Mouse (Mus musculus) MEL (cell line): ENCODE measurements around the gene Fn1. TPM values are rescaled to one million over a fixed set of nuclear protein-coding genes. Genes with fewer than 3 reads are reported as not detected.

Experiments used
- DNase-seq: peaks from one replicate; pipeline ENCODE4 v3.0.0; 2011; ENCODE audit warnings: low read depth, low spot score
- H3K27ac ChIP-seq: 2 replicates; pipeline ENCODE4 v1.5.1; 2012; ENCODE audit warnings: low read depth, mild to moderate bottlenecking, control low read depth, low read length, moderate library complexity; ENCODE audit not compliant: control insufficient read depth
- H3K27me3 ChIP-seq, 2 experiments: fragments of 150-350 bp in 1 of 2; sonication (generic) in 1 of 2; 2 replicates each; pipeline ENCODE4 v1.6.1; 2012; ENCODE audit warnings: low read length in 2 of 2, mild to moderate bottlenecking in 2 of 2, improper control_type of control experiment in 1 of 2, moderate library complexity in 1 of 2; ENCODE audit not compliant: insufficient read depth in 2 of 2, control insufficient read depth in 1 of 2
- H3K36me3 ChIP-seq, 2 experiments: 2 replicates each; pipeline ENCODE4 v1.6.1; 2012 to 2014; ENCODE audit warnings: low read length in 2 of 2, improper control_type of control experiment in 1 of 2, inconsistent platforms in 1 of 2, mild to moderate bottlenecking in 1 of 2; ENCODE audit not compliant: insufficient read depth in 2 of 2, control insufficient read depth in 1 of 2
- H3K4me1 ChIP-seq, 2 experiments: fragments of 150-350 bp in 1 of 2; sonication (generic) in 1 of 2; 2 replicates each; pipeline ENCODE4 v1.6.1; 2012; ENCODE audit warnings: low read length in 2 of 2, improper control_type of control experiment in 1 of 2, mild to moderate bottlenecking in 1 of 2; ENCODE audit not compliant: insufficient read depth in 2 of 2, control insufficient read depth in 1 of 2
- H3K4me3 ChIP-seq, 2 experiments: fragments of 150-350 bp in 1 of 2; sonication (generic) in 1 of 2; 2 replicates each; pipeline ENCODE4 v1.5.1; 2012; ENCODE audit warnings: low read depth in 2 of 2, low read length in 2 of 2, mild to moderate bottlenecking in 2 of 2, moderate library complexity in 2 of 2, control low read depth in 1 of 2, improper control_type of control experiment in 1 of 2; ENCODE audit not compliant: control insufficient read depth in 1 of 2, insufficient read depth in 1 of 2
- H3K79me2 ChIP-seq: 2 replicates; pipeline ENCODE4 v1.6.1; 2012; ENCODE audit warnings: mild to moderate bottlenecking, low read length, moderate library complexity; ENCODE audit not compliant: control insufficient read depth, poor library complexity, insufficient read depth
- H3K9ac ChIP-seq: 2 replicates; pipeline ENCODE4 v1.6.1; 2012; ENCODE audit warnings: low read depth, mild to moderate bottlenecking, control low read depth, low read length, moderate library complexity; ENCODE audit not compliant: control insufficient read depth, poor library complexity, severe bottlenecking
- H3K9me3 ChIP-seq: fragments of 150-350 bp; sonication (generic); replicated peaks from 2 replicates; pipeline ENCODE4 v1.6.1; 2012; ENCODE audit warnings: mild to moderate bottlenecking, low read length, improper control_type of control experiment, moderate library complexity; ENCODE audit not compliant: insufficient read depth
- BHLHE40 ChIP-seq: IDR thresholded peaks from 2 replicates; pipeline ENCODE4 v1.6.1; 2012; ENCODE audit warnings: low read depth, mild to moderate bottlenecking, inconsistent platforms, low read length, improper control_type of control experiment, borderline replicate concordance
- CHD2 ChIP-seq: IDR thresholded peaks from 2 replicates; pipeline ENCODE4 v1.6.1; 2011; ENCODE audit warnings: low read length, improper control_type of control experiment
- GATA1 ChIP-seq: IDR thresholded peaks from 2 replicates; pipeline ENCODE4 v1.6.1; 2011; ENCODE audit warnings: low read depth, low read length, improper control_type of control experiment
- JUND ChIP-seq: IDR thresholded peaks from 2 replicates; pipeline ENCODE4 v1.6.1; 2011; ENCODE audit warnings: low read depth, mild to moderate bottlenecking, improper control_type of control experiment, low read length
- MAX ChIP-seq: IDR thresholded peaks from 2 replicates; pipeline ENCODE4 v1.6.1; 2011; ENCODE audit warnings: low read length, improper control_type of control experiment
- MEF2A ChIP-seq: IDR thresholded peaks from 2 replicates; pipeline ENCODE4 v1.6.1; 2014; ENCODE audit warnings: low read depth, mild to moderate bottlenecking, inconsistent platforms, low read length, improper control_type of control experiment; ENCODE audit not compliant: poor library complexity, insufficient replicate concordance, severe bottlenecking; ENCODE audit errors: extremely low read depth
- MYC ChIP-seq: IDR thresholded peaks from 2 replicates; pipeline ENCODE4 v1.6.1; 2011; ENCODE audit warnings: low read depth, mild to moderate bottlenecking, low read length, improper control_type of control experiment, moderate library complexity
- NRF1 ChIP-seq: IDR thresholded peaks from 2 replicates; pipeline ENCODE4 v1.6.1; 2014; ENCODE audit warnings: low read depth, mild to moderate bottlenecking, inconsistent platforms, low read length, improper control_type of control experiment, moderate library complexity; ENCODE audit not compliant: poor library complexity, insufficient read depth, severe bottlenecking
- RAD21 ChIP-seq: IDR thresholded peaks from 2 replicates; pipeline ENCODE4 v1.6.1; 2011; ENCODE audit warnings: mild to moderate bottlenecking, low read depth, low read length, improper control_type of control experiment
- TAL1 ChIP-seq: IDR thresholded peaks from 2 replicates; pipeline ENCODE4 v1.6.1; 2012; ENCODE audit warnings: mild to moderate bottlenecking, inconsistent platforms, low read length, moderate library complexity, mixed read lengths
- TCF12 ChIP-seq: IDR thresholded peaks from 2 replicates; pipeline ENCODE4 v1.6.1; 2014; ENCODE audit warnings: low read depth, mild to moderate bottlenecking, inconsistent platforms, low read length, improper control_type of control experiment, moderate library complexity
- USF2 ChIP-seq, 2 experiments: IDR thresholded peaks; 2 replicates each; pipeline ENCODE4 v1.6.1; 2011 to 2012; ENCODE audit warnings: improper control_type of control experiment in 2 of 2, low read length in 2 of 2, borderline replicate concordance in 1 of 2, inconsistent platforms in 1 of 2, low read depth in 1 of 2, mild to moderate bottlenecking in 1 of 2; ENCODE audit not compliant: insufficient read depth in 1 of 2
- ZKSCAN1 ChIP-seq: IDR thresholded peaks from 2 replicates; pipeline ENCODE4 v1.6.1; 2012; ENCODE audit warnings: low read depth, mild to moderate bottlenecking, inconsistent platforms, low read length, improper control_type of control experiment, moderate library complexity
- ZMIZ1 ChIP-seq: IDR thresholded peaks from 2 replicates; pipeline ENCODE4 v1.6.1; 2012; ENCODE audit warnings: low read depth, mild to moderate bottlenecking, inconsistent platforms, low read length, improper control_type of control experiment, moderate library complexity
- ZNF384 ChIP-seq: IDR thresholded peaks from 2 replicates; pipeline ENCODE4 v1.6.1; 2012; ENCODE audit warnings: low read depth, mild to moderate bottlenecking, inconsistent platforms, low read length, improper control_type of control experiment
- polyA plus RNA-seq, 2 experiments: library from polyadenylated mRNA; stranded (reverse) in 1 of 2; unstranded in 1 of 2; fragments of >175 nt in 1 of 2; fragments of >200 nt in 1 of 2; gene quantifications; 2 replicates each; pipeline versions ENCODE4 v1.2.1 to v1.2.4; 2012; ENCODE audit warnings: low replicate concordance in 2 of 2, low read depth in 1 of 2; ENCODE audit not compliant: insufficient read length in 2 of 2, insufficient read depth in 1 of 2, missing spikeins in 1 of 2
- total RNA-seq: library from RNA; depleted of rRNA; stranded (reverse); fragments of 300-350 nt; gene quantifications from 2 replicates; pipeline ENCODE4 v1.2.3, GENCODE M21; 2012; rRNA removed

The Fn1 gene
- total RNA-seq (not detected in 2 replicates), polyA plus RNA-seq (under 1 TPM in 1 of 2 experiments, not detected in 1; 0.56 TPM)

- Histone ChIP-seq H3K9me3 (no peaks in the 10 kb centered on the region), H3K9ac (no peak within 1 kb of the TSS), H3K27me3 (no peaks in the 10 kb centered on the region), H3K27ac (no peak within 1 kb of the TSS), H3K4me3 (no peak within 1 kb of the TSS), H3K79me2 (no peaks in the 10 kb centered on the region), H3K4me1 (no peaks in the 10 kb centered on the region), H3K36me3 (no peaks in the 10 kb centered on the region)
- DNase-seq = no peak
- TF ChIP-seq ZNF384 (no peak), BHLHE40 (no peak), MEF2A (no peak)
Measured at GRCm38 (mm10) chr1:71652551-71653399, at the start of gene Fn1. Gene Fn1 (minus strand): TSS chr1:71653200.

- no peak overlapping the region for H3K27ac ChIP-seq
- H3K79me2 ChIP-seq = no peaks in the 10 kb centered on the region
- H3K9me3 ChIP-seq = no peaks in the 10 kb centered on the region
- no peak for DNase-seq
- TF ChIP-seq CHD2 = no peak
- H3K4me1 ChIP-seq = no peaks in the 10 kb centered on the region
- no peaks in the 10 kb centered on the region for H3K36me3 ChIP-seq
- no peak overlapping the region for H3K9ac ChIP-seq
- no peaks in the 10 kb centered on the region for H3K27me3 ChIP-seq
- no peak overlapping the region for H3K4me3 ChIP-seq
Measured at GRCm38 (mm10) chr1:71696093-71696492, 43.1 kb upstream of the Fn1 start.

GRCm38 (mm10) chr1:71691472-71692277 lies 38.7 kb upstream of the Fn1 start:
- no peaks in the 10 kb centered on the region for H3K27me3 ChIP-seq
- no peaks in the 10 kb centered on the region for H3K79me2 ChIP-seq
- DNase-seq = no peak
- H3K27ac ChIP-seq = no peak overlapping the region
- no peak overlapping the region for H3K9ac ChIP-seq
- H3K9me3 ChIP-seq = no peaks in the 10 kb centered on the region
- H3K4me3 ChIP-seq = no peak overlapping the region
- TF ChIP-seq ZMIZ1 (no peak), MAX (no peak), MYC (no peak), USF2 (IDR thresholded peaks at IDR 0.05; ENCODE audit: borderline replicate concordance in 1 of 2, insufficient read depth in 1 of 2, low read depth in 1 of 2, low read length in 2 of 2) (no peak), GATA1 (no peak), NRF1 (no peak), JUND (no peak), ZKSCAN1 (no peak), TCF12 (no peak), TAL1 (no peak), RAD21 (no peak)
- no peaks in the 10 kb centered on the region for H3K4me1 ChIP-seq
- H3K36me3 ChIP-seq = no peaks in the 10 kb centered on the region
